Mouse (Mus musculus) MEL (cell line): ENCODE measurements around the gene Spata45.

Experiments
- CTCF ChIP-seq, 3 experiments: IDR thresholded peaks in 2 of 3; conservative IDR thresholded peaks in 1 of 3; 2 replicates each; pipeline ENCODE4 v1.5.1; 2011 to 2012; ENCODE audit warnings: low read length in 3 of 3, low read depth in 2 of 3, mild to moderate bottlenecking in 2 of 3, improper control_type of control experiment in 1 of 3, inconsistent platforms in 1 of 3, mixed read lengths in 1 of 3, moderate library complexity in 1 of 3; ENCODE audit not compliant: control insufficient read depth in 1 of 3, insufficient read depth in 1 of 3, poor library complexity in 1 of 3, severe bottlenecking in 1 of 3
- E2F4 ChIP-seq: IDR thresholded peaks from 2 replicates; pipeline ENCODE4 v1.6.1; 2011; ENCODE audit warnings: low read depth, low read length, improper control_type of control experiment, borderline replicate concordance
- ELF1 ChIP-seq: IDR thresholded peaks from 2 replicates; pipeline ENCODE4 v1.6.1; 2014; ENCODE audit warnings: low read depth, mild to moderate bottlenecking, inconsistent platforms, low read length, improper control_type of control experiment, moderate library complexity
- EP300 ChIP-seq, 2 experiments: IDR thresholded peaks; 2 replicates each; pipeline ENCODE4 v1.6.1; 2011; ENCODE audit warnings: improper control_type of control experiment in 2 of 2, low read length in 2 of 2, low read depth in 1 of 2, mild to moderate bottlenecking in 1 of 2
- ETS1 ChIP-seq: IDR thresholded peaks from 2 replicates; pipeline ENCODE4 v1.6.1; 2012; ENCODE audit warnings: low read depth, mild to moderate bottlenecking, inconsistent platforms, low read length, improper control_type of control experiment, moderate library complexity
- GABPA ChIP-seq: IDR thresholded peaks from 2 replicates; pipeline ENCODE4 v1.6.1; 2012; ENCODE audit warnings: low read depth, mild to moderate bottlenecking, inconsistent platforms, low read length, improper control_type of control experiment, moderate library complexity
- GATA1 ChIP-seq: IDR thresholded peaks from 2 replicates; pipeline ENCODE4 v1.6.1; 2011; ENCODE audit warnings: low read depth, low read length, improper control_type of control experiment
- MAFK ChIP-seq: IDR thresholded peaks from 2 replicates; pipeline ENCODE4 v1.6.1; 2011; ENCODE audit warnings: low read depth, mild to moderate bottlenecking, low read length, improper control_type of control experiment, borderline replicate concordance
- MAX ChIP-seq: IDR thresholded peaks from 2 replicates; pipeline ENCODE4 v1.6.1; 2011; ENCODE audit warnings: low read length, improper control_type of control experiment
- NRF1 ChIP-seq: IDR thresholded peaks from 2 replicates; pipeline ENCODE4 v1.6.1; 2014; ENCODE audit warnings: low read depth, mild to moderate bottlenecking, inconsistent platforms, low read length, improper control_type of control experiment, moderate library complexity; ENCODE audit not compliant: poor library complexity, insufficient read depth, severe bottlenecking
- SIN3A ChIP-seq: IDR thresholded peaks from 2 replicates; pipeline ENCODE4 v1.6.1; 2012; ENCODE audit warnings: low read length, improper control_type of control experiment, inconsistent platforms
- USF1 ChIP-seq: IDR thresholded peaks from 2 replicates; pipeline ENCODE4 v1.6.1; 2014; ENCODE audit warnings: low read depth, mild to moderate bottlenecking, inconsistent platforms, low read length, improper control_type of control experiment, moderate library complexity
- ZC3H11A ChIP-seq: IDR thresholded peaks from 2 replicates; pipeline ENCODE4 v1.6.1; 2012; ENCODE audit warnings: low read depth, mild to moderate bottlenecking, inconsistent platforms, low read length, improper control_type of control experiment

- no peak for TF ChIP-seq E2F4
- no peak for TF ChIP-seq CTCF (IDR thresholded peaks at IDR 0.05 in 2 of 3, conservative IDR thresholded peaks at IDR 0.05 in 1 of 3; ENCODE audit: control insufficient read depth in 1 of 3, insufficient read depth in 1 of 3, low read depth in 2 of 3, low read length in 3 of 3, poor library complexity in 1 of 3, severe bottlenecking in 1 of 3)
- TF ChIP-seq GATA1, result no peak
- no peak for TF ChIP-seq ETS1
- no peak for TF ChIP-seq NRF1
- no peak for TF ChIP-seq USF1
- no peak for TF ChIP-seq GABPA
- TF ChIP-seq SIN3A, result no peak
- TF ChIP-seq ZC3H11A, result no peak
- TF ChIP-seq EP300 (IDR thresholded peaks at IDR 0.05; ENCODE audit: low read depth in 1 of 2, low read length in 2 of 2), result no peak
- no peak for TF ChIP-seq MAFK
- no peak for TF ChIP-seq ELF1
- TF ChIP-seq MAX, result no peak
These were observed 16.1 kb upstream of the Spata45 start for GRCm38 (mm10) chr1:191020217-191020924.
